Mouse (Mus musculus) right cerebral cortex, postnatal 10 days (tissue): ENCODE data around the gene Smyd1.

Source experiments
- DNase-seq, 2 experiments: peaks; one replicate each; pipeline ENCODE4 v3.0.0; 2021; ENCODE audit warnings: low spot score in 2 of 2

Smyd1 gene

DNA sequence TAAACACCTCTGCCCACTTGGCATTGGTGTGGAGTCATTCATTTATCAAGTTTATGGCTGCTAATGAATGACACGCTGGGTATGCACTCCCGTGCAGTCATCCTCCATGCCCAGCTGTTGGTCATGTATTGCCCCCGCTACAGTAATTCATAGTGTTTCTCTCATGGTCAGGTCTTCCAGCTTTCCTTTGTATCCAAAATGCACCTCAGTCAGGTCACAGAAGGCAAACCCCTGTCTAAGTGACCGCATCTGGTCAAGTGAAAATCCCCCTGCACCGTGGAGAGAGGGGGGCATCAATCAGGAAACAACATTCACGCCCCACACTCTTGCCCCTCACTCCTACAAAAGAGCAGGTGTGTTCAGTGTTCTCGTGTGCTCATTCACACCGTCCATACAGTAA, 117.9 kb downstream of the Smyd1 start:
- DNase-seq, result no peak

DNA sequence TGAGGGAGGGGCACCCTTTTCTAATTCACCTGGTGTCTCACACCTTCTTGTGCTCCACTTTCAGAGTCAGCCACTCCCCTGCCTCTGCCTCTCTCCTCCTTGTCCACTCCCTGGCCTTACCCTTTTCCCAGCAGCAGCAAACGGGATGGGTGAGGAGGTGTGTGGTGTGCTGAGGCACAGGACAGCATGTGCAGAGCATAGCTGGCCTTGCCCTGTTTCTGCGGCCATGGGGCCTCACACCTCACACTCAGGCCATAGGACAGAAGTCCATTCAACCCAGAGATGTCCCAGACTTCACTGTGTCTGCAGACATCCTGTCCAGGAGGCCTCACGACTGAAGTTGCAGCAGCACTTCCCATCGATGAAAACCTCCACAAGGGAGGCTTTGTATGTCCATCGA, 118.4 kb downstream of the Smyd1 start:
- DNase-seq, result no peak

DNA sequence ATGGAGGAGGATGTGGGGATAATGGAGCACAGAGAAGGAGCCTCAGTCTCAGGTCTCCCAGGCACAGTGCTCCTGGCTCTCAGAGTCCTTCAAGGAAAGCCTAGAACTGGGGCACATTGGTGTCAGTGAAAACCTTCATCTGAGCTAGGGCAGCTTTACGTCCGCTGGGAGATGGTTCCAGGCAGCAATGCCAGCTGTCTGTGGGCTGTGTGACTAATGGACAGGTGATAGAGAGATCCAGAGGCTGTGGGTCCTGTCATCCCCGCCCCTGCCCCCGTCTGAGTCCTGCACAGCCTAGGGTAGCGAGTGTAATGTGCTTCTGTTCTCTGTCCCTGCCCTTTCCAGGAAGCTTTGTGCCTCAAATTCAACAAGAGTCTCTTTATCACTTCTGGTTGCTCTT, 120.1 kb downstream of the Smyd1 start:
- DNase-seq, result no peak

DNA sequence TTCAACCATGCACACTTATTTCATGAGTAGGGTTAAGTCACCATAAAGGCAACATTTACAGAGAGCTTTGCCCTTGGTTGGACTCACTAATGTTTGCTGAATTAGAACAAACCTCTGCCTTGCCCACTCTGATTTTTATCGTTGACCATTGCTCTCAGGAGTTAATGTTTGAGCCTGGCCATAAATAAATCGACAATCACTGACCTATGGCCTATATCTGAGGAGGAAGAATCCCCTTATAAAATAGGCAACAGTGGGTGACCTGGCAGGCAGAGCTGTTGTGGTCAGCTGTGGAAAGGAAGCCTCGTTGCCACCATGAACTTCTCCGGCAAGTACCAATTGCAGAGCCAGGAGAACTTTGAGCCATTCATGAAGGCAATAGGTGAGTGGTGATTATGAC, 122.4 kb downstream of the Smyd1 start, which contains the start of gene Fabp1:
Gene Fabp1 (plus strand): TSS at position 216 of the 400 bp plus-strand sequence.
- DNase-seq, result no peak

DNA sequence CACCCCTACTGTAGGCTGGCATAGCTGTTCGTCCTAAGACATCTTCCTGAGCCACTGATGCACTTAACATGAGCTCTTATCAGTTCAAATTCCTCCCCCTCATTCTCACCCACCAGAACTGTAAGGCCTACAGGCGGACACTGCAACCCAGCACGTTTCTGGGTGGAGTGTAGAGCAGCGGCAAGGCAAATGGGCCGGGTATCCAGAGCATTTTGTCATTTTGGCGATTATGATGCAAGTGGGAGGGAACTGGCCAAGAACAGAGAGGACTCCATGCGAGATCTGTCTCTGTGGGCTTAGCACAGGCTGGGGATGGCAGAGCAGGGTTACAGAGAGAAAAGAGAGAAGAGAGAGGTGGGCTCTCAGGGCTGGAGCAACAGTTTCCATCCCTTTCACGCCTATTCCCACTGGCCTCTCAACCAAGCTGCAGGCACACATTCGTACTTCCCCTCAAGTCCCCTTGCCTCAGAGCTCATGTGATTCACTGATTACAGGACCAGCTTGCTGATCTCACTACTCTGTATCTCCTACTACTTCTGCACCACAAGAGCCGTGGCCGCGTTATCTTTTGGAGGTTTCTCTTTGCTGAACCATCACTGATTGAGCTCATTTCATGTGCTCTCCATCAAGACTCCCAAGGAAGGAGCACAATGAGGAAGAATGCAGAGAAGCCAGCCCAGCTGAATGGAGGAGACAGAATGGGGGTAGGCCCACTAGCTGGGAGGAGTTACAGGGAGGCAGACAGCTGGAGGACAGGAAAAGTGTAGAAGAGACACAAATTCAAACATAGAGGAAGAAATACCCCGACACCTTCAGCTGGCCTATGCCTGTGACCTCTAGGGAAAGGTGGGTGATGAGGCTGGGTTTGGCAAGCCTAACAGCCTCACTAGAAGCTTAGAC, 124.1 kb downstream of the Smyd1 start:
- no peak for DNase-seq

DNA sequence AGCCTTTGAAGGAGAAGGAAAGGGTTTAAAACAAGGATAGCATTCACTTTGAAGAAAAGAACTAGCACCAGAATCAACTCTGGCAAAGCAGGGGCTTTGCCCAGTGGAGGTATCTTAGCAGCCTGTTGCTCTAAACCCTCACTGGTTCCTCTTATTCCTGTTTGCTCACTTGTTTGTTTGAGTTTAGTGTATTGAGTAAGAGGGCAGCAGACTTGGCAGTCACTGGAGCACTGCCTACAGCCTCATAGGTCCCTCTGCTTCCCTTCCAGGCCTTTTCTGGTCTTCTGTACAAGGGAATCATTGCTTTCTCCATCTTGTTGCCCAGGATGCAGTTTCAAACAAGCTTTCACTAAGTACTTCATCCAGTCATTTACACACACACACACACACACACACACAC, 125.9 kb downstream of the Smyd1 start:
- DNase-seq, result no peak

DNA sequence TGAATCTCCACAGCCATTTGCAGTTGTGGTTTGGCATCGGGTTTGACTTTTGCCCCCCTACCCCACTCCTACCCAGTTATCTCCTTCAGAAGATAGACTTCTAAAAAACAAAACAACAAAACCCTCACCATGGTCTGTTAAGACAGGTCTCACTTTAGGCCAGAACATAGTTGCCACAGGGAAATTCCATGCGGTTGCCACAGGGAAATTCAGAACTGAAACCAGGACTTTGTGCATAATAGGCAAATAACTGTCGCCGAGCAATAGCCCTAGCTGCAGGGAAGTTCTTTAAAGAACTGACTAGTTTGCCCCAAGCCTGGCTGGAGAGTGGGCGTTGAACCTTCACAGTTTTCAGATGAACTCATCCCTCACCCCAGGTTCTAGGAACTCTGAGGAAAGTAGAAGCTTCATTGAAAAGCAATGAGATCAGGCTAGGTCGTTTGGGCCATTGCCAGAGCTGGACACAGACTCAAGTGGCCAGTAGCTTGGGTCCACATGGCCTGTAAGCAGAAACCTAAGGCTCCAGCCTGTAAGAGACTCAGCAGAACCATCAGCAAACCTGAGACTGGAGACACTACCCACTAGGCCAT, 128.8 kb downstream of the Smyd1 start:
- DNase-seq, result no peak

DNA sequence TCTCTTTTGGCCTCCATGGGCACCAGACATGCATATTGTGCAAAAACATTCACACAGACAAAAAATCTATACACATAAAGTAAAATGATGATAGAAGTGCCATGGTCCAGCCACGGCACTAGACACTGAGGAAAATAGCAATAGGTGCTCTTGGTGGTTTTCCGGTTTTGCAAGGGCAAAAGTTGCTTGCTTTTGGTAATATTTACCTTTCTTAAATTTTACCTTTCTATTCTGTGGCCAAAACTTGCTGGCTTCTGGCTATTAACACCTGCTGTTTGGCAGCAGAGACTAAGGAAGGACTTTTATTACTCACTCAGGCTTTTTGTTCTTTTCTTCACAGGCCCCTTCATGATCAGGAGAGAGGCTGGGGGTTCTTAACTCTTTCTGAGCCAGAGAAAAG, 131.5 kb downstream of the Smyd1 start:
- no peak for DNase-seq

DNA sequence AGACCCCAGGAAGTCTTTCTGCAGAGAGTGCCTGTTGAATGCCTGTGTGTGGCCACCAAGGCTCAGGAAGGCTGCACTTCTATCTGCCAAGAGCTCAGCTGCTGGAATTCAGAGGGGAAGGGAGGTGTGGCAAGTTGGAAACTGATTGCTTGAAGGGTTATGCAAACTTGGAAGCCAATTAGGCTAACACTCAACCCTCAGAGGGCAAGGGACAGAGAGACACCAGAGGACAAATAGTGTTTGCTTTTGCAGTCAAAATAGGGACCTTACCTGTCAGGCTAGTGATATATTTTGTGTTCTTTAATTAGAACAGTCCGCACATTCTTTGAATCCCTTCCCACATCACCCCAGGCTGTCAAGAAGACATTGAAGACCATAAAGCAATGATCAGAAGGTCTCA, 132.5 kb downstream of the Smyd1 start:
- no peak for DNase-seq

DNA sequence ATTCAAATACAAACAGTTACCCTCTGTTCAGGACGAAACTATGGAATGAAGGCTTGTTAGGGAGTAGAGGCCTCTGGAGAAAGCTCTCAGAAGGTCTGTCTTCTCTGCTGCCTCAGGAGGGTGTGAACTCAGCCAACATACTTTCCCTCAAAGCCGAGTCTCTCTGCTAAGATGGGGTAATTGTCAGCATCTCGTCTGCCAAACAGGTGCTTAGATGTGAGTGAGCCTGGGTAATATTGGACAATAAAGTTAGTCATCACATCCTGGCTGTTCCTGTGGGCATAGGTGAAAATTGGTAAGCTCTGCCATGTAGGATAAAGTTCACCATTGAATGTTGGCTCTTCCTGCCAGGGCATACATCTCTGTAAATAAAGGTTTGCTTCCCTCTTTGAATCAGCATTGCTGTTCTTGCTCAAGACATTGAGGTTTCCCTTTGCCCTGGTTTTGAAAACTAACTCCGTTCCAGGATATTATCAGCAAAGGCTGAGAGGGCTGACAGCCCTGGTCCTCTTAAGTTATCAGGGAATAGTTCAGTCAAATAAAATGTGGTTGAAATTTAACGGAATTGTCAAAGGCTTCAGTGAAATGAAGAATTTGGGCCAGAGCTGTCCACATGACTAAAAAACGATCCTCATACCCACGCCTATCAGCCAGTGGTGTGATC, 137.0 kb downstream of the Smyd1 start:
- DNase-seq, result no peak

DNA sequence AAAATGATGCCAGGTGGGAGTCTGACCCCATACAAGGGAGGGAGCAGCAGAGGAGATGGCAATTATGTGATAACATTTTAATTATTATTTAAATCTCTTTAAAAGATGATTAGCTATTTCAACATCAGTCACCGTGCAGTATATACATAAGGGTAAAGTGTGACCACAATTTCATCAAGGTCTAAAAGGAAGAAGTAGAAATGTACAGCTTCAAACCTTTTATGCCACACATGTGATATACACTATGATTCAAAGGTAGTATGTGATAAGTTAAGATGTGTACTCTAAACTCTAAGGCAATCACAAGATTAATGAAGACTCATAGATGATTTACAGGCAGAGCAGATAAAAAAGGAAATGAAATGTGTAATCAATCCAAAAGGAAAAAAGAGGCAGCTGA, 141.4 kb downstream of the Smyd1 start:
- DNase-seq, result no peak

DNA sequence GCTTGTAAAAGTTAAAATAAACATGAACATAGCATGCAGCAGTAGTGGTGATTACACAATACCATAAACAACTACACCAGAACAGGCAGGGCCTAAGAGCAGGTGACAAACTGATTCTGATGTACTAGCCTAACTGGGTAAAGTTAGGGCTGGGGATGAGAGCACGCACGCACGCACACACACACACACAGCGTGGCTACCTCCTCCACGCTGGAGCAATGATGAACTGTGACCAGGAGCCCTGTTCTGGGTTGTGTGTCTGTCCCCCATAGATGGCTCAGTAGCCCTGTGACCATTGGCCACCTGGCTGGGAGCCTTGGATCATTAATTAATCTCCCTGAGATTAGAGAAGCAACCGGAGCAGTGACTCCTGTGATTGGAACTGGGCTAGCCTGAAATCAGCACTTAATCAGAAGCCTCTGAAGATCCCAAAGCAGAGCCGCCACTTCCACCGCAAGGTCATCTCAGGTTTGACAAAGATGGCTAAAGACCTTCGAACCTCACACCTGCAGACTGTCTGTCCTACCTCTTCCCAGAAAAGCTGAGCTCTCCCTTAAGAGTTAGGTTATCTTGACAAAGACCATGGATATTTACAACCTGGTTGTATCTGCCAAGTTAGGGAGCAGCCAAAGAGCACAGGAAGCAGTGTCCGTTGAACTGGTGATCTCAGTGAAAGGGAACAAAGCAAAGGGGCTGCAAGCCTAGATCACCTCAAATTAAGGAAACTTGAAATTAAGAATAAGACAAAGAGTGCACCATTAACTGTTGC, 149.0 kb downstream of the Smyd1 start:
- DNase-seq, result no peak

DNA sequence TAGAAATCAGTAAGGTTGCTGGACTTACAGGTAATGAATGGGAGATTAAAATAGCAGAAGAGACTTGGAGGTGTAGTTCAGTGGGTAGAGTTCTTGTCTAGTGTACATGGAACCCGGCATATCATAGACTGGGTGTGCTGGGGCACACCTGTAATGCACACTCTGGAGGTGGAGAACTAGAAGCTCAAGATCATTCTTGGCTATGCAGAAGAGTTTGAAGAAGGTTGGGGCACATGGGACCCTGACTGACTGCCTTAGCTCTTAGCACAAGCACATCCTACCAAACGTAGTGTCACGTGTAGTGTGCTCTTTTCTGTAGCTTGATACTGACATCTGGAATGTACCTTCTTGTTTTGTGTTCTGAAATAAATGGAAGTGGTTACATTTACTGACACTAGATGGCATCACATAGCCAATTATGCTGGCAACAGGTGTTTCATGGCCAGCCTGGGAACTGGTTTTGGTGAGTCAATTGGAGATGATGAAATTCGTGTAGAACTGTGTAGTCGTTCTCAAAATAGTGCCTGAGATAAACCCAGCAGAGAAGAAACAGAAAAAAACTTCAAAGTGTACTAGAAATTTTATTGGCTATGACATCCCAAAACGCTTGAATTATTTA, 155.4 kb downstream of the Smyd1 start:
- peak in 1 of 2 experiments; percentile 39 for DNase-seq

DNA sequence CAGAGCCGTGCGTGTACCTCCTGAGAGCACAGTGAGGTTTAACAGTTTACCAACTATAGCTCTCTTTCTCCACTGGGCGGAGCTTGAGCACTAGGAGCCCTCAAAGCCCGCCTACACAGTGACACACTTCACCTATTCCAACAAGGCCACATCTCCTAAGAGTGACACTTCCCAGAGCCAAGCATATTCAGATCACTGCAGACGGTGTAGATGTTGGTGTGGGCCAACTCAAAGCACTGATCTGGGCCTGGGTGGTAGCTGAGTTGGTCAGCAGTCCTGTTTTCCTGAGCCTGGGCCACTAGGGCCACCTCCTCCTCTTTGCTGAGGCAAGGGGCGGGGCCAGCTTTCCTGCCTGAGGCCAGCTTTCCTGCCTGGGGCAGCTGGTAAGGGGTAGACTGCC, 157.6 kb downstream of the Smyd1 start:
- DNase-seq, result no peak
